Mouse (Mus musculus): ENCODE measurements around the gene Plekhb1.

Gene Plekhb1

GRCm38 (mm10) chr7:100662231-100662630 lies at the start of gene Plekhb1:
Plekhb1 (minus strand) TSS chr7:100662414.
- no peak for DNase-seq (ENCODE audit: low spot score)

- no peak for DNase-seq (ENCODE audit: low spot score)
Observed at GRCm38 (mm10) chr7:100706883-100707480, 44.8 kb upstream of the Plekhb1 start.

GRCm38 (mm10) chr7:100706143-100706841 lies 44.1 kb upstream of the Plekhb1 start, which contains the start of gene Fam168a:
Fam168a (plus strand) TSS chr7:100706635.
- peak; percentile 90 for DNase-seq (ENCODE audit: low spot score)

GRCm38 (mm10) chr7:100699771-100700770 lies 37.9 kb upstream of the Plekhb1 start:
- DNase-seq (ENCODE audit: low spot score) = no peak

- no peak for DNase-seq (ENCODE audit: low spot score)
Observed at GRCm38 (mm10) chr7:100693199-100693598, 31.0 kb upstream of the Plekhb1 start.

- DNase-seq (ENCODE audit: low spot score) = no peak
Observed at GRCm38 (mm10) chr7:100688471-100688870, 26.3 kb upstream of the Plekhb1 start.

GRCm38 (mm10) chr7:100685061-100686030 lies 23.1 kb upstream of the Plekhb1 start:
- no peak for DNase-seq (ENCODE audit: low spot score)

- DNase-seq (ENCODE audit: low spot score) = no peak
Observed at GRCm38 (mm10) chr7:100684538-100684937, 22.3 kb upstream of the Plekhb1 start.

- DNase-seq (ENCODE audit: low spot score) = no peak
Observed at GRCm38 (mm10) chr7:100684081-100684480, 21.9 kb upstream of the Plekhb1 start.

- DNase-seq (ENCODE audit: low spot score) = no peak
Observed at GRCm38 (mm10) chr7:100683241-100683640, 21.0 kb upstream of the Plekhb1 start.

- DNase-seq (ENCODE audit: low spot score) = no peak
Observed at GRCm38 (mm10) chr7:100681132-100681531, 18.9 kb upstream of the Plekhb1 start.

GRCm38 (mm10) chr7:100678948-100679880 lies 17.0 kb upstream of the Plekhb1 start:
- no peak for DNase-seq (ENCODE audit: low spot score)

GRCm38 (mm10) chr7:100678052-100678451 lies 15.8 kb upstream of the Plekhb1 start:
- DNase-seq (ENCODE audit: low spot score) = no peak

- no peak for DNase-seq (ENCODE audit: low spot score)
Observed at GRCm38 (mm10) chr7:100674941-100675340, 12.7 kb upstream of the Plekhb1 start.

GRCm38 (mm10) chr7:100673452-100673851 lies 11.2 kb upstream of the Plekhb1 start:
- no peak for DNase-seq (ENCODE audit: low spot score)

GRCm38 (mm10) chr7:100670646-100671045 lies 8.4 kb upstream of the Plekhb1 start:
- no peak for DNase-seq (ENCODE audit: low spot score)

GRCm38 (mm10) chr7:100663729-100664304 lies 1.6 kb upstream of the Plekhb1 start:
- DNase-seq (ENCODE audit: low spot score) = no peak

- DNase-seq (ENCODE audit: low spot score) = peak; percentile 85
Observed at GRCm38 (mm10) chr7:100663190-100663589, 976 bp upstream of the Plekhb1 start.

GRCm38 (mm10) chr7:100661264-100661663 lies 950 bp downstream of the Plekhb1 start:
- DNase-seq (ENCODE audit: low spot score) = no peak

Measured in layer of hippocampus, adult 9-10 months (tissue).